Mouse (Mus musculus): ENCODE measurements around the gene Slco3a1.

Gene Slco3a1

DNA sequence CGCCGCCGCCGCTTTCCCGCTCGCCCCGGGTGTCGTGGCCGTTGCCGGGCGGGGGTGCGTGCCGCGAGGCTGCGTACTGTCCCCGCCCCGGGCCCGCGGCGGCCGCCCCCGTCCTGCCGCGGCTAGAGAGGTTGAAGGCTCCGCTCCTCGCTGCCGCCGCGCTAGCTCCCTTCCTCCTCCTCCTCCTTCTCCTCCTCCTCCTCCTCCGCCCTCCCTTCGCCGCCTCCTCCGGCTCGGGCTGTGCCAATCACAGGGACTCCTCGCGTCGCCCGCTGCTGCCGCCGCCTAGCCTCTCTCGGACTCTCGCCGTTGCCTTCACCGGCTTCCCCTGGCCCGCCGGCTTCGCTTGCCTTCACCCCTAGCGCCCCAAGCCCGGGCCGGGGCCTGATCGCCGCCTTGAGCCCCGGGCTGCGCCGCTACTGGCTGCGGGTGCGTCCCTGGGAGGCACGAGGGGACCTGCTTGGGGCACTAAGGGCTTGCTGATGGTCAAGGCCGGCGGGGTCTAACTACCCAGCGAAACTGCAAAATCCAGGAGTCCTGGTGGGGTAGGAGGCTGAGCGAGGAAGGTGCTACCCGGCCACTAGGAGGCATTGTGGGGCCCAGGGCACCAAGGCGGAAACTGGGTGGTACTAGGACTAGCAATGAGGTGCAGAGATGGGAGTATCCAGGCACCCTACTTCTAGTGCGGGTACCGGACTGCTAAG, at the start of gene Slco3a1:
TSS of gene Slco3a1 (minus strand) at position 173 of the 704 bp plus-strand sequence.
- DNase-seq (ENCODE audit: low spot score): peak; percentile 44

DNA sequence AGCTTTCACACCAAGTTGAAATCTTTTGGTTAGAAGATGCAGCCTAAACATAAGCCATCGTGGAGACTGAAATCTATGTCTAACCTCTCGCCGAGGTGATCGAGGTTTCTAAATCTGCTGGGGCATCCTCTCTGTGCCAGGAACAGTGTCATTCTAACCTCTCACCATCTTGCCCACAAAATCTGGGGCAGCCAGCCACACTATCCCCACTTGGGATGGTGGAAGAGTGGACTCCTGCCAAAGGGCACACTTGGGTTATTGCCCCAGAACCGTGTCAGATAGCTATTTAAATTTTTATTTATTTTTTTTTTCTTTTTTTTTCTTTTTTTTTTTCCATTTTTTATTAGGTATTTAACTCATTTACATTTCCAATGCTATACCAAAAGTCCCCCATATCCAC, 46.4 kb upstream of the Slco3a1 start:
- DNase-seq (ENCODE audit: low spot score): no peak

DNA sequence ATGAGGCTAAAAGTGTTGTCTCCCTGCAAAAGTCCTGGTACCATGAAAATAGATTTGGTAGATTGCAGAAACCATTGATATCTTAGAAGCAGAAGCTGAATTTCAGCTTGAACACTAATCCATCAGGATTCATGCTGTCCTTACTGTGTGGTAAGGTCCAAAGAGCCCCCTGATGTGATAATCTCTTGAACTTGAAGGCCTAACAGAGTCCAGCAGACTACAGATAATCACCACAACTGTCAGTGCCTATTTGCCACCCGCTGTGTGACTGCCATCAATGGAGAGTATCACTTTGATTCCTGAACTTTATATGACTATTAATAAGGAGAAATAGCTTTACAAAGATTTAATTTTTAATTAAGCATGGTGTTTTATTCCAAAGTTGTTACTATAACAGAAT, 24.8 kb upstream of the Slco3a1 start:
- DNase-seq (ENCODE audit: low spot score): no peak

DNA sequence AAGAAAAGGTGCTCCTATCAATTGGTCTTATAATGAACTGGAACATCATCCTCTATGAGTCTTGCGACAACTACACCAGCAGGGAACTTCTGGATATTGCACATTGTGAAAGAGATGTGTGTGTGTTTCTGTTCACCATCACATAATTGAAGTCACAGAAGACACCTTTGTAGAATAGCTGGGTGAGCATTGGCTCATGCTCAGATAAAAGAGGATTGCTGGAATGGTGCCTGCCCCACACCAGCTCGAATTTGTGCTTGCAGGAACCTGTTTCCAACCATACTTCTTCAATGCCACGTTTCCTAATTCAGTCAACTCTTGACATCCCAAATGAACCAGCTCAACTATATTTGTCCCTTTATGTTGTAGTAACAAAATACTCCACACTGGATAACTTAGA, 21.1 kb upstream of the Slco3a1 start:
- DNase-seq (ENCODE audit: low spot score): no peak

DNA sequence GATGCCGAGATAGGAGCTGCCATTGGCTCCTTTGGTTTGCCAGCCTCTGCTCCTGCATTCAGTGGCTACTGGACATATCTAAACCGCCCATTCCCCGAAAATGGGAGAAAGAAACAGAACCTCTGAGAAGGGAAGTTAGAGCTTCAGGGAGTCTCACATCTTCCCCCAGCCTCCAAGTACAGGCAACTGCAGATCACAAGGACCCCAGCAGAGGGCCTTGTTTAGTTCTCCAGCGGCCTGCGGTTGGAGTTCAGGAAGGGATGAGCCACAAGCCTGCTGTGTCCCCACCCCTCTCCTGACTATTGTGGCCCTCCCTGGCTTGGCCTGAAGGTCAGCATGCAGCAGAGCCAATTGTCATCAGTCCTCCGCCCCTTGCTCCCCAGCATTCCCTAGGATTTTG, 836 bp upstream of the Slco3a1 start:
- DNase-seq (ENCODE audit: low spot score): no peak

DNA sequence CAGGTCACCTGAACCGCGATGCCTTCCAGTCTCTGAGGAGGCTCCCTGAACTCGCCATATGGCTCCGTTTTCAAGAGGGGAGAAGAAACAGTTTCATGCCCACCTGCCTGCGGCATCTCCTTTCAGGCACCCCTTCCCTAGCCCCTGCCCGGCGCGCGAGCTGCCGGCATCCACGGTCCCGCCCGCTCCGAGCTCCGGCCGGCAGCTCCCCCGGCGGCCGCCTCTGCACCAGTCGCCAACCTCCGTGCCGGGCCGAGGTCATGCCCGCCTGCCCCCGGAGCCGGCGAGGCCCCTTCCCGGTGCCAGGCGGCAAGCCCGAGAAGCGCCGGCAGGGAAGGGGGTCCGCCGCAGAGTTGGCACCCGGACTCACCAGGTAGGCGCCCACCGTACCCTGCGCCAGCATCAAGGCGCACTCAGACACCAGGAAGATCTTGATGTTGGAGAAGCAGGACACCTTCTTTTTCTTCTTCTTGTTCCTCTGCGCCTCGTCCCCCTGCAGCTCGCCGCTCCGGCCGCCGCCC, 479 bp downstream of the Slco3a1 start:
- no peak for DNase-seq (ENCODE audit: low spot score)

DNA sequence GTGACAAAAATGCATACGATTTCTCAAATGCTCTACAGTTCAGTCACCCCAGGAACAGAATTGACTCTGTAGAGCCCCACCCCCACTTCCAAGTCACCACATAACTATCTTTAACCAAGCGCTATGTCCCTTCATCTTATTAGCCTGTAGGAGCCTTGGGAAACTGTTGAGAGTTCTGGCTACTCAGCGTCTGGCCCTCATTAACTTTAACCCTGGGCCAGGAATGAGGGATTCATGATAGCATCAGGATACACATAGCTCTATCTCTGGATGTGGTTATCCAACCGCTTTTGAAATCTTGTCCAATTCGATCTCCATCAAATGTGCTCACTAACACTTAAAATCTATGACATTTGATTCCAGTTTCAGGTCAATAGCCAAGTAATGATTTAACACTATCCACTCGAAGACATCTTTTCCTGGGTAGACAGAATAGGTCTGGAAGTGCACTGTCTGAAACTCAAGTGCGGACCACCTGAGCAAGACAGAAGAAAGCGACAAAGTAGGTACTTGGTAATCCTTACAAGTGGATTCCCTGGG, 1.4 kb downstream of the Slco3a1 start:
- no peak for DNase-seq (ENCODE audit: low spot score)

DNA sequence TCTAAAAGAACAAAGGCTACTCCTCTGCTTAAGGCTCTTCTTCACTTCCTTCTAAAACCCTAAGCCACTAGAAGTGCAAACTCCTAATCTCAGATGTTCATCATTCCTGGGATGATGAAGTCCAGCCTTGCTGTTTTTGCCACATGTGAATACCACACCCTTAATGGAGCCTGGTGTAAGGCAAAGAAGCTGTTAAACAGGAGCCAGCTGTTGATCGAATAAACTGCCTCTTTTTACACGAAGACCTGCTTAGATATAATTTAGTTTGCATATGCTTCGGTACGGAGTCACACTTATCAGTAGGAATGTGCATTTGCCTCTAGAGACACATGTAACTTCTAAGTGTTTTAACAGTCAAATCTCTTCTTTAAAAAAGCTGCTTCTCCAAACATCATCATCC, 2.0 kb downstream of the Slco3a1 start:
- no peak for DNase-seq (ENCODE audit: low spot score)

DNA sequence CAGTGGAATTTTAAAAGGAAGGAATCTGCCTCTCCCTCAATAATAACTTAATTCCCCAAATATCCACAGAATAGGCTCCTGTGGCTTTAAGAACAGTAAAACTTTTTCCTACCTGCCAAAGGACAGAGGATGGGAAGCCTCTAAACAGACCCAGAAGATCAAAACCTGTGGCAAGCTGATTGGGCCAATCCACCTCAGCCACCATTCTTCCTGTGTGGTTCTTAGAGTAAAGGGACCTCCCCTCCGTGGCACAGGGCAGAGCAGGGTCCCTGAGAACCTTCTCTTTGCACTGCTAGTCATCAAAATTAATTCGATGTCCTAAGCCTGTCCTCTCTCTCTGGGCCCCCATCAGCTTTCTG, 2.6 kb downstream of the Slco3a1 start:
- no peak for DNase-seq (ENCODE audit: low spot score)

DNA sequence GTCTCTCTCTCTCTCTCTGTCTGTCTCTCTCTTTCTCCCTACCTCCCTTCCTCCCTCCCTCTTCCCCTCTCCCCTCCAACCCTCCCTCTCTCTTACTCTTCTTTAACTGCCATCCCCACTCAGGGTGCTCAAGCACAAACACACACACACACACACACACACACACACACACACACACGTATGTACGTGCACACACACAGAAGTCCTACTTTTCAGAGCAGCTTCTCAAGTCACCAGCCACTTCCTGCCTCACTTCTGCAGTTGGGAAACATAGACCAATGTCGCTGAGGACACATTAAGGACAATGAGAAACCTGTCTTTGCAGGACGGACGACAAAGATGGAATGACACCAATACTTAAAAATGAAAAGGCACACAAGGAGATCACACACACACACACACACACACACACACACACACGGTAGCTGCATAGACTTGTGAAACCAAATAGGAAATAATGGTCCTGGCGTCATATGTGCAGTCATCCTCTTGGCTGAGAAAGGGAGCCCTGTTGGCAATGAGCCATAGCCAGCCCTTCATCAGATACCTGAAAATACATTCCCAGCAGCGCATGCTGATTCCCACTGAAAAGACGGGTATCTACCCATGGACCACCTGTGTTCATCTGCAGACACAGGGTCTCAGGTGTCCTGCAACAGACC, 3.1 kb downstream of the Slco3a1 start:
- DNase-seq (ENCODE audit: low spot score): no peak

DNA sequence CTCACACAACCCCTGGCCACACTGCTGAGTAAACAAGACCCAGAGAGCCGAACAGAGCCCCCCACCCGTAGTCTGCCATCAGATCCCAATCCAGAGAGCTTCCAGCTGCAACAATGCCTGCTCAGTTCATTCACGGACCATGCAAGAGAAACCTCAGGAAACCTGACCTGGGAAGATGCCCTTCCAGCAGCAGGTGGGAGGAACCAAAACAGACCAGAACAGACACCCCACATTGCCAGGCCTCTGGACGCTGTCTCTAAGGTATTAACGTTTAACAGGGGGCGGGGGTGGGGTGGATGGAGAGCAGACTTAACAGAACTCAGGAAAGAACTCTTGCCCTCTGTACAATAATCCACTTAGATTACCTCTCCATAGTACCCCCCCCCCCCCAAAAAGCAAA, 4.9 kb downstream of the Slco3a1 start:
- DNase-seq (ENCODE audit: low spot score): no peak

DNA sequence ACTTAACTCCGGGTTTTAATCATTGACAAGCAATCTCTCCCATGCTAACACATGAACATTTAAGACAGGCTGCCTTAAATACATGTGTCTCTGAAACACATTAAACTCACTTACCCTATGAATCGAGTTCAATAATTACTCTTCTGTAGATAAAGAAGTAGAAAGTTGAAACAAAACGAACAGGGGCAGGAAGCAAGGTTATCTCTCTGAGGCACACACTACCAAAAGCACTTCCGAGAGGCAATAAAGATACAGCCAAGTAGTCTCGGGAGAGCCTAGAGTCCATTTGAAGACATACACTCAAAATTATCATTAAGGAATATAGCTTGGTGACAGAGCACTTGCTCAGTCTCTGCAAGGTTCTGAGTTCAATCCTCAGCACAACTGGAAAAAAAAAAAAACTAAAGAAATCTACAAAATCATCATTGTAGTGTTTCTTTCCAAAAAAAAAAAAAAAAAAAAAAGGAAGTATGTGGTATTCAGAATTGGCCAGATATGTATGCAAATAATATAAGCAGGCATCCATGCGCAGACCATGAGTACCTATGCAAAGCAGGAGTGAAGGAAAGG, 5.5 kb downstream of the Slco3a1 start:
- no peak for DNase-seq (ENCODE audit: low spot score)

DNA sequence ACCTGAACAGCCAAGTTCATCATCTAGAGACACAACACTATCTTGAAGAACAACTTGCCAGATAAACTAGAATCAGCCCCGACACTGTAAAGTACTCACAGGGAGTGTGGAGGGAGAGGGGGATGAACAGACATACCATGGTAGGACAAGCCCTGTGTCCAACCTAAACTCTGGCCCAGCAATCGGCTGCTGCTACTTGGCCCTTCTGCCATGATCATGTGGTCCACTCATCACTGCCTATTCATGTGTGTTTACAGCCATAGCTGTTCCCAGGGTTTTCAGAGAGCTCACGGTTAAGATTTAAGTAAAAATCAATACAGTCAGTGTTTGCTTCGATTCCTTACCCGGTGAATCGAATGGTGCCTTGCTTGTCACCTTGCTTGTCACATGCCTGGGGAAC, 7.9 kb downstream of the Slco3a1 start:
- DNase-seq (ENCODE audit: low spot score): no peak

DNA sequence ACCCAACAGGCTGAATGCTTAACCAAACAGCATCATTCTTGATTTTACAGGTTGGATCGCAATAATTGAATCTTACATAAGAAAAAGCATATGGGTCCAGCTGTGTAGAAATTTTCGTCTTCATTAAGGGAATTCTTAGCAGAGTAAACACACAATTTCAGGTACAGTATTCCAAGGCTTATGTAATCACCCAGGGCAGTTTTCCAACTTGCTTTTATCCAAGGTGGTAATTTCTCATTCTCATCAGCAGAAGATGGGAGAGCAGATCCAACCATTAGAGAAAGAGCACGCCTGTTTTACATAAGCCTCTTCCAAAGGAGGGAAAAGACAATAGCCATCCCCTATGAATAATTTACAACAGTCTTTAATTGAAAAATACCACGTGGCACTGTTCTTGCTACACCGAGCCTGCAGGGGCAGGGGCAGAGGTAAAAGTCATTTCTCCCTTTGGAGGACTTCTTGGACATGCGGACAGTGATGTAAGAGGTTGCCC, 9.0 kb downstream of the Slco3a1 start:
- DNase-seq (ENCODE audit: low spot score): no peak

DNA sequence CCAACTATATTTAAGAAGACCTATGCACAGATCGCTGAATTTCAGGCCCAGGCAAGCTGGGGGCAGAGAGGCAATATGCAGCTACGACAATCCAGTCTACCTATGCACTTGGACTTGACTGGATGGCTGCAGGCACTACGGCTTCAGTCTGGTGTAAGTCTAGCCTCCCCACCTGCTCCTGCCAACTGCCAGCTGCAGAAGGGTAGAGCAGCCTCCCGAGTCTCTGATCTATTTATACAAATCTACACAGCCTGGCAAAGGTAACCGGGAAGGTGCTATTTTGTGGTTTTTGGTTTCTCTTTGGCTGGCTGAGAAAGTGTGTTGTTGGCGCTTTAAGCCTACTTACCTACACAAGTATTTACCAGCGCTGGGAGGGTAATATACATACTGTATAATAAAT, 10.3 kb downstream of the Slco3a1 start:
- no peak for DNase-seq (ENCODE audit: low spot score)

DNA sequence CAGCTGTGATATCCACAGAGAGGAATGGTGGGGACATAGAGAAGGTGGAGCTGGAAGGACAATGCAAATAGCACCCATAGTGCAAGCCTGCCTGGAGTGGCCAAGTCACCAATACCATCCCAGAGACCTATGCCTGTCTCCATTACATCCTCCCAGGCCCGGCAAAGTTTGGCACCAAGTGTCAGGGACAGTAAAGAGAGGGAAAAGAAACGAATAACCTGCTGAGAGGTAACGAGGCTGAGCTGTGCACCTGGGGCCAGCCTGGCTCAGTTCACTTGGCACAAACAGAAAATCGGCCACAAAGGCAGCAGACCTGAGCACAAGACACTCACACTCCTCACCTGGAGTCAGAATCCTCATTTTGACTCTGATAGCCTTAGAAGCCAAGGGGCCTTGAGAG, 12.6 kb downstream of the Slco3a1 start:
- DNase-seq (ENCODE audit: low spot score): no peak

DNA sequence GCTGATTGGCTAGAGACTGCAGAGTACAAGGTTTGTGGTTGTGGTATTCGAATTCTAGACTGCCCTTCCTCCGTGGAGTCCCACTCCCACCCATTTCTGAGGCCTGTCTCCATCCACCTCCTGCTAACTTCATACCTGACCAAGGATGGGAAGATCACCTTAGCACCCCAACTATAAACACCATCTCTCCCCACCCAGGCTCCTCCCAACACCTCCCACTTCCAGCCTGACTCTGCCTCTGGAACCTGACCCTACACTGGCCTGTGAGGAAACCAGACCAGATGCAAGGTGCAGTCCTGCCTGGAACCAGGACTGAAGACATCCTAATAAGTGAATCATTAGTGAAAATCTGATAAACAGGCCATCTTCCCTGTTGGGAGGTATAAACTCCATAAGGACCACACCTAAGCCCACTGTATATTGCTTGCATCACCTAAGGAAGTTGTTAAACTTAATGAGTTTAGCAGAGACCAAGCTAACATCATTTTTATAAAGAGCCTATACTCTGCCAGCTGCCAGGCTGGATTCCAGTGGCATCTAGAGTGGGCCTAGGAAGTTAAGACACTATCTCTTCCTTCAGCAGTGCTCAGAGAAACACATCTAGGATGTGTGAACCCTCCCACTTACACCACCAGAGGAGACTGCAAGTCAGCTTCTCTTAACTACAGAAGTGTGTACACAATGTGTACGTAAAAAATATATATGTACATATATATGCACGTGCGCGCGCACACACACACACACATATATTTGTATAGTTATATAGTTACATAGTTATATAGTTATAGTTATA, 13.5 kb downstream of the Slco3a1 start:
- DNase-seq (ENCODE audit: low spot score): no peak

DNA sequence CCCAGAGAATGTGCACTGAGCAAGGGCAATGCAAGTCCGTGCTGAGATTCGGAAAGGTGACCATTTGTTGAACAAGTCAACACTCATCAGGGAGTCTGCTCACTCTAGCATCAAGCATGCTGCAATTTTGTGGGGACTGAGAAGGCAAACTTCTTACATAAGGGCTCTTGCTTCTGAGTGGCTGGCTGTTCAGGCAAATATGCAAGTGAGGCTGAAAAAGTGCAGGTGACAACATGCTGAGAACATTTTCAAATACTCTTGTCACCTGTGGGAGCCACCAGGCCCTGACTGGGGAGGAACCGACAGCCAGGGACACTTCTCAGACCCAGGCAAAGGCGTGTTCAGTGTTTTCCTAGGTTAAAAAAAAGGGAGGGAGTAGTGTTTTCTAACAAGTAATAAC, 18.4 kb downstream of the Slco3a1 start:
- DNase-seq (ENCODE audit: low spot score): no peak

DNA sequence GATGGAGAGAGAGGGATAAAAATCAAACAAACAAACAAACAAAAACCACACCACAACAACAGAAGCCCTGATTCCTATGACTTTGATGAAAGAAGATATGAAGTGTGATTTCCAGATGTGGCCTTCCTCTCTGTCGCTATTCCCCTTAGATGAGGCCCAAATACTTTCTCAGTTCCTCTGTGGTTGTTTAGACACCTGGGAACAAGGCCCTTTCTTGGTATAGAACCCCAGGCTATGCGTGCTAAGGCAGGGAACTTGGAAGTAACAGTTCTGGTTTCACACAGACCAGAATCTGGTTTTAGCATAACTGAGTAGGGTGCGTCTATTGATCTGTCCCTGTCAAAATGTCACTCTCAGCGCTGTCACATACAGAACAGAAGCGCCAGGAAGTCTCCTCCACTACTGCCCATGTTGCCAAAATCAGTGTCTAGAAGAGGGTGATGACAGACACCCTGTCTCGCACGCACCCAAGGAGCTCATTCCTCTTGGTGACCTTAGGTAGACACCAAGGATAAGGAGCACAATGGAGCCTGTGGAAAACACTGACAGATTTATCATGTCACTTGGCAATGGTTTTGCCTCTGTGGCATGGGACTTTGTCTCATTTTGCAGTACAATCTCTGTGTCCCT, 23.0 kb downstream of the Slco3a1 start:
- DNase-seq (ENCODE audit: low spot score): no peak

DNA sequence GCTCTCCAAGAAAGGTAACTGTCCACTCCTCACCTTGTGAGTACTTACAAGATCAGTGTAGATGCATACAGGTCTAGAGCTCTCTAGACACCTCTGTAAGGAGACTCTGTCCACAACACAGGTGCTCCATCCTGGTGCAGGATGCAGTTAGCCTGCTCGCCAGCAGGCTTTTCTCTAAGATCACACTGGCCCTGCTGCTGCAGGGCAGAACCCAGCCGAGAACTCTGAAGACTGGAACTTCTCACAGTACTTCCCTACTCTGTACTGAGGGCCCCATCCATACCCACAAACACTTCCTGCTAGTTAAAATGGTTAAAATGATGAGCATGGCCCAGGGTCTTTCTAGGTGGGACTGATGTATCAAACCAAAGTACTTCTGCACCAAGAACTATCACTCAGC, 24.7 kb downstream of the Slco3a1 start:
- DNase-seq (ENCODE audit: low spot score): no peak

DNA sequence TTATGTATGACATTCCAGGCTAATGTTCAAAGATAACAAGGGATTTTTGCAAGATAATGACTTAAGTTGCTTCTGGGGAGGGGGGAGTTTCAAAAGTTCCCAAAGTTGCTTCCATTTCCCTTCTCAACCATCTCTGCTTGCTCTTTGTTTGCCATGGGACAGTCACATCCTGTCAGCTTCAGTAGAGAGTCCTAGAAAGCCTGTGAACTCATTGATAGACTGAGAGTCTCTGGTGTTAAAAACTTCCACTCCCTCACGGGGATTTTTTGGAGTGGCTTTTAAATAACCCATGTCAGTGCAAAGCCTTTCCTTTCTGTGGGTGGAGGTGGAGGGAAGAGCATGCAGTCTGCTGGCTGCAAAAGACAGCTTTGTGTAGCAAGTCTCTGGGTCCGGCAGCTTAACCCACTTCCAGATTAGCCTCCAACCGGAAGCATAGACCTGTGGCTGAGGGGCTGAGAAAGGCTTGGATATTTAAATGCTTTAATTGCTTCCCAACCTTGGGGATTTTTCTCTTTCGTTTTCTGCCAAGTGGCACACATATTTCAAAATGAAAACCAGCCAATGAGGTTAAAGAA, 25.3 kb downstream of the Slco3a1 start:
- DNase-seq (ENCODE audit: low spot score): no peak
